Mouse (Mus musculus) erythroblast, embryonic 14.5 days (primary cell): Measurements from ENCODE around the gene Sprr2a3. TPM values are rescaled to one million over a fixed set of nuclear protein-coding genes. Genes with fewer than 3 reads are reported as not detected.
"Not testable (repeated sequence)": the region's sequence is repeated elsewhere in the genome, so short reads cannot be mapped to it uniquely, and the experiment has no call there.

Source experiments
- H3K27me3 ChIP-seq: 2 replicates; pipeline ENCODE4 v1.6.1; 2012; ENCODE audit warnings: inconsistent platforms; ENCODE audit not compliant: control insufficient read depth
- H3K36me3 ChIP-seq: 2 replicates; pipeline ENCODE4 v1.6.1; 2012; ENCODE audit warnings: mild to moderate bottlenecking, inconsistent platforms; ENCODE audit not compliant: control insufficient read depth
- H3K4me1 ChIP-seq: 2 replicates; pipeline ENCODE4 v1.6.1; 2012; ENCODE audit warnings: inconsistent platforms; ENCODE audit not compliant: control insufficient read depth
- H3K4me3 ChIP-seq: replicated peaks from 2 replicates; pipeline ENCODE3; 2012; ENCODE audit warnings: moderate library complexity, mild to moderate bottlenecking, inconsistent platforms
- H3K9me3 ChIP-seq: 2 replicates; pipeline ENCODE4 v1.6.1; 2012; ENCODE audit warnings: low read length, inconsistent platforms, mixed read lengths; ENCODE audit not compliant: control insufficient read depth
- GATA1 ChIP-seq: IDR thresholded peaks from 2 replicates; pipeline ENCODE4 v1.6.1; 2012; ENCODE audit warnings: low read length, inconsistent platforms, mixed read lengths
- TAL1 ChIP-seq: IDR thresholded peaks from 3 replicates; pipeline ENCODE4 v1.6.1; 2012; ENCODE audit warnings: low read length, inconsistent platforms, mixed read lengths
- polyA plus RNA-seq: library from polyadenylated mRNA; stranded (reverse); fragments of >175 nt; gene quantifications from 2 replicates; pipeline ENCODE4 v1.2.3, GENCODE M21; 2012

Sprr2a3 gene
- polyA plus RNA-seq, 1 experiment: not detected

- H3K36me3 ChIP-seq, H3K27me3 ChIP-seq, H3K4me1 ChIP-seq: not testable (repeated sequence)
Observed at GRCm38 (mm10) chr3:92280963-92281606, 4.1 kb upstream of the Sprr2a3 start.

DNA sequence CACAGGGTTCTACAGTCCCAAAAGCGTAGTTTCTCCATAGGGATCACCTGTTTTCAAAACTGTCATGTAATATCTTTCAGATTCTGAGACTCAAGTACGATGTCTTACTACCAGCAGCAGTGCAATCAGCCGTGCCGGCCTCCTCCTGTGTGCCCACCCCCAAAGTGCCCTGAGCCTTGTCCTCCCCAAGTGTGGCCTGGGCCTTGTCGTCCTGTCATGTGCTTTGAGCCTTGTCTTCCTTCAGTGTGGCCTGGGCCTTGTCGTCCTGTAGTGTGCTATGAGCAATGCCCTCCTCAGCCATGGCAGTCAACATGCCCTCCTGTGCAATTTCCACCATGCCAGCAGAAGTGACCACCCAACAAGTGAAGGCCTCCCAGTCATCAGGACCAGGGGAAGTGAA, 3.3 kb downstream of the Sprr2a3 start:
- not testable (repeated sequence) for H3K36me3 ChIP-seq, H3K27me3 ChIP-seq, H3K4me1 ChIP-seq, H3K4me3 ChIP-seq, H3K9me3 ChIP-seq

More at GRCm38 (mm10) chr3:92280963-92281606, 4.1 kb upstream of the Sprr2a3 start:
- H3K4me3 ChIP-seq, H3K9me3 ChIP-seq: not testable (repeated sequence)

DNA sequence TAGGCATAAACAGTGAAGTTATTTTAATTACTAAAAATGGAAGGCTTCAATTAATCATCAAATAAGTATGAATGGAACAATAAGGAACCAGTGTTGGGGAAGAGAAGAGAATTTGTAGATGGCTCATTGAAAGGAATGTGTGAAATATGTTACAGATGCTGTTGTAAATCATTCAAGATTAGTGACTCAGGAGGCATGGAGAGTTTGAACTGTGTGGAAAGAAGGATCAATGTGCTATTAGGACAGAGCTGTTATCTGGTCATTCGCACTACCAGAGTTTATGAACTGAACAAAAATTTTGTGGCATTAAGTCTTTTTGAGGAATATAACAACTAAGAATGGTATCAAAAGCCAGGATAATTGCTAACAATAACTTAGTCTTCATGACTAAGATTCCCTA, 22.2 kb downstream of the Sprr2a3 start:
- Histone ChIP-seq H3K27me3 (no peaks in the 10 kb centered on the region), H3K4me1 (no peaks in the 10 kb centered on the region), H3K36me3 (no peaks in the 10 kb centered on the region), H3K4me3 (no peak overlapping the region), H3K9me3 (no peaks in the 10 kb centered on the region)
- no peak for TF ChIP-seq TAL1
- no peak for TF ChIP-seq GATA1

DNA sequence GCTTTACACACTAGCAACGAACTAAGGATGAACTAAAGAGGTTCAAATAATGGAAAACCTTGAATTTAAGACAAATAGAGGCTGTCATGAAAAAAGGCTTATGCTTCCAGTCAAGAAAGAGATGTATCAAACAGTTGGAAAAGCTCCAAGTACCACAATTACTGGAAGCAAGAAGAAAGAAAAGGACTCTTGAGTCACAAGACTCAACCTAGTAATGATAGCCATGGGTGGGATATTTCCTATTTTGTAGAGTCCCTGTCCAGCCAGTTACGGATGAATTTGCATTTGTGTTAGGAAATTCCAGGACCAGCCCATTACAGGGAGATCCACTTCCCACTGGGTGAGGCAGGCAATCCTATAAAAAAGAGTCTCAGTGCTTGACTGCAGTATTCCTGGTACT, 31.1 kb downstream of the Sprr2a3 start, which contains the start of gene Sprr2b:
TSS of gene Sprr2b (plus strand) at position 301 of the 400 bp plus-strand sequence.
- TF ChIP-seq GATA1 (no peak), TAL1 (no peak)
- no peaks in the 10 kb centered on the region for H3K9me3 ChIP-seq
- no peaks in the 10 kb centered on the region for H3K36me3 ChIP-seq
- no peaks in the 10 kb centered on the region for H3K4me1 ChIP-seq
- no peak within 1 kb of the TSS for H3K4me3 ChIP-seq
- no peaks in the 10 kb centered on the region for H3K27me3 ChIP-seq

GRCm38 (mm10) chr3:92317384-92317783, 32.2 kb downstream of the Sprr2a3 start:
- no peaks in the 10 kb centered on the region for H3K36me3 ChIP-seq
- TF ChIP-seq GATA1 (no peak), TAL1 (no peak)
- no peaks in the 10 kb centered on the region for H3K4me1 ChIP-seq
- no peaks in the 10 kb centered on the region for H3K27me3 ChIP-seq
- H3K4me3 ChIP-seq: no peak overlapping the region
- H3K9me3 ChIP-seq: no peaks in the 10 kb centered on the region

- Histone ChIP-seq H3K4me3 (no peak overlapping the region), H3K9me3 (no peaks in the 10 kb centered on the region), H3K4me1 (no peaks in the 10 kb centered on the region), H3K36me3 (no peaks in the 10 kb centered on the region), H3K27me3 (no peaks in the 10 kb centered on the region)
- TF ChIP-seq GATA1 (no peak), TAL1 (no peak)
Observed at GRCm38 (mm10) chr3:92336278-92336677, 51.1 kb downstream of the Sprr2a3 start.

DNA sequence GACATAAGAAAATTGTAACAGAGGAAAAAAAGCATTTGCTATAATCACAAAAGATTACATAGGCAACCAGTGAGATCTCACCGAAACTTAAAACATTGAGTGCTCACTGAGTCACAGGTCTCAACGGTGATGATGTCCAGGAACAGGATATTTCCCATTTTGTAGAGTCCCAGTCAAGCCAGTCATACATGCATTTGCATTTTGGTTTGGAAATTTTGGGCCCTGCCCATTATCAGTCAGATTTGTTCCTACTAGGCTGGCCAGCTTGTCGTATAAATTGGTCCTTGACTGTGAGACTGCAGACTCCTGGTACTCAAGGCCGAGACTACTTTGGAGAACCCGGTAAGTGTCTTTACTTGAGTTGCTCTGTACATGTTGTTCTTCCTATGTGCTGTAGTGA, 53.6 kb downstream of the Sprr2a3 start, which contains the start of gene Sprr2d:
TSS of gene Sprr2d (plus strand) at position 301 of the 400 bp plus-strand sequence.
- Histone ChIP-seq H3K4me1 (no peaks in the 10 kb centered on the region), H3K4me3 (no peak within 1 kb of the TSS), H3K27me3 (no peaks in the 10 kb centered on the region), H3K36me3 (no peaks in the 10 kb centered on the region), H3K9me3 (no peaks in the 10 kb centered on the region)
- TF ChIP-seq GATA1 (no peak), TAL1 (no peak)

Other genes with a start within 250 kb of the Sprr2a3 start
- 0.03 TPM in 1 of 2 replicates, not detected in the other for gene Lor, start 202.3 kb upstream of the Sprr2a3 start, polyA plus RNA-seq
- not detected in 2 replicates for gene Prr9, start 161.5 kb upstream of the Sprr2a3 start, polyA plus RNA-seq
- not detected in 2 replicates for gene Lelp1, start 142.7 kb upstream of the Sprr2a3 start, polyA plus RNA-seq
- gene Sprr2a1, start 69.6 kb upstream of the Sprr2a3 start, polyA plus RNA-seq: not detected in 2 replicates
- 0.01 and 0.02 TPM in 2 replicates for gene Sprr2a2, start 69.5 kb upstream of the Sprr2a3 start, polyA plus RNA-seq
- gene Sprr2b, start 31.2 kb downstream of the Sprr2a3 start, polyA plus RNA-seq: not detected in 2 replicates
- not detected in 2 replicates for gene Sprr2d, start 53.7 kb downstream of the Sprr2a3 start, polyA plus RNA-seq
- not detected in 2 replicates for gene Sprr2e, start 66.7 kb downstream of the Sprr2a3 start, polyA plus RNA-seq
- gene Sprr2f, start 79.8 kb downstream of the Sprr2a3 start, polyA plus RNA-seq: not detected in 2 replicates
- not detected in 2 replicates for gene Sprr2h, start 100.3 kb downstream of the Sprr2a3 start, polyA plus RNA-seq
- gene Sprr2i, start 122.6 kb downstream of the Sprr2a3 start, polyA plus RNA-seq: not detected in 2 replicates
- not detected in 2 replicates for gene Sprr2j-ps, start 132.7 kb downstream of the Sprr2a3 start, polyA plus RNA-seq
- 2.0 and 2.3 TPM in 2 replicates for gene Gm9774, start 144.0 kb downstream of the Sprr2a3 start, polyA plus RNA-seq
- gene Sprr2k, start 147.2 kb downstream of the Sprr2a3 start, polyA plus RNA-seq: not detected in 2 replicates
- gene Sprr1b, start 153.4 kb downstream of the Sprr2a3 start, polyA plus RNA-seq: not detected in 2 replicates
- gene Sprr3, start 173.3 kb downstream of the Sprr2a3 start, polyA plus RNA-seq: not detected in 2 replicates
- not detected in 2 replicates for gene Sprr1a, start 200.5 kb downstream of the Sprr2a3 start, polyA plus RNA-seq
- gene Sprr4, start 215.1 kb downstream of the Sprr2a3 start, polyA plus RNA-seq: not detected in 2 replicates
- not detected in 2 replicates for gene 2310046K23Rik, start 249.1 kb downstream of the Sprr2a3 start, polyA plus RNA-seq